Mouse (Mus musculus) ES-E14 (cell line): ENCODE measurements at regions not wholly inside any gene's neighbourhood (a gene's known extent, or its start where the extent isn't known, plus 50 kb on each side); places are given as distances from the start of the nearest gene placed in this dataset.

Experiments used
- CHD2 ChIP-seq: IDR thresholded peaks from 2 replicates; pipeline ENCODE4 v1.6.1; 2014; ENCODE audit warnings: mild to moderate bottlenecking, low read depth, low read length, inconsistent platforms
- HCFC1 ChIP-seq: IDR thresholded peaks from 2 replicates; pipeline ENCODE4 v1.6.1; 2012; ENCODE audit warnings: low read length, inconsistent platforms, borderline replicate concordance; ENCODE audit not compliant: insufficient read depth
- MAFK ChIP-seq: IDR thresholded peaks from 2 replicates; pipeline ENCODE4 v1.6.1; 2014; ENCODE audit warnings: mild to moderate bottlenecking, low read depth, low read length, inconsistent platforms; ENCODE audit not compliant: insufficient read depth
- ZC3H11A ChIP-seq: IDR thresholded peaks from 2 replicates; pipeline ENCODE4 v1.6.1; 2012; ENCODE audit warnings: low read depth, mild to moderate bottlenecking, inconsistent platforms, low read length, borderline replicate concordance
- ZNF384 ChIP-seq: IDR thresholded peaks from 2 replicates; pipeline ENCODE4 v1.6.1; 2012; ENCODE audit warnings: low read depth, low read length, inconsistent platforms

DNA sequence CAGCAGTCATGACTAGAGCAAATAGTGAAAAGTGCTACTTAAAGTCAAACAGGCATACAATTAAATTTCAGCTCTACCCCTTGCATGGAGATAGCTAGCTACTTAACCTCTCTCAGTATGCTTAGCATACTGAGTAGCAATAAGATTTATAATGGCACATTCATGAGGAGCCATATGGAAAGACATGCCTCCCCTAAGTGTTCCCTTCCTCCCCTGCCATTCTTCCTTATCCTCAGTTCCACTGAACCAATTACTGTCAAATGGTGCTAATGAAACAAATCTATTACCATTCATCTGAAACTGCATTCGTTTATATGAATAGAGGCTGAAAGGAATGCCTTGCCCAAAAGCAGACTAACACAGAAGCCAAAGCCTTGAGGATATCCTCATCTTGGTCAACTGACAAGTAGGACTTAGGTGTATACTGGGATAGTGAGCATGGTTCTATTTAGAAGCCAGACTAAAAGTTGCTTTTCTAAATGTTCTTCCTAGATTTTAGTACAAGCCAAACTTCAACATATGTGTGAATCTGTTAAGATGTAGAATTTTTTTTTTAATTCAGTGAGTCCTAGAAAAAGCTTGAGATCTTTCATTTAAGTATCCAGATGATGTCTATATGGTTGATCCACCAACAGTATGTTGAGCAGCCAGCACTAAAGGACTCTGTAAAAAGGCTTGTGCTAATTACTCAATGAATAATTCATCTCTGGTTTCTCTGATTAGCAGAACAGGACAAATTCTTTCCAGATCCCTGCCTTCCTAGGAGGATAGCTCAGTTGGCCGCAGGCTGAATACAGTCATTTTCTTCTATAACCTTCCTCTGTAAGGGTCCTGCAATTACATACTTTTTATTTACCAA, 368.7 kb downstream of the Tmem135 start:
- TF ChIP-seq MAFK (no peak), HCFC1 (no peak), ZC3H11A (no peak), ZNF384 (no peak), CHD2 (no peak)
